Mouse (Mus musculus): ENCODE measurements at regions not wholly inside any gene's neighbourhood (a gene's known extent, or its start where the extent isn't known, plus 50 kb on each side); places are given as distances from the start of the nearest gene placed in this dataset.

- no peak for DNase-seq (ENCODE audit: extremely low spot score, low read depth, low spot score)
Observed at GRCm38 (mm10) chr16:77461459-77461858, 140.4 kb downstream of the Gm11146 start.

- no peak for DNase-seq (ENCODE audit: extremely low spot score, low read depth, low spot score)
Observed at GRCm38 (mm10) chr16:77459651-77460050, 142.2 kb downstream of the Gm11146 start.

DNA sequence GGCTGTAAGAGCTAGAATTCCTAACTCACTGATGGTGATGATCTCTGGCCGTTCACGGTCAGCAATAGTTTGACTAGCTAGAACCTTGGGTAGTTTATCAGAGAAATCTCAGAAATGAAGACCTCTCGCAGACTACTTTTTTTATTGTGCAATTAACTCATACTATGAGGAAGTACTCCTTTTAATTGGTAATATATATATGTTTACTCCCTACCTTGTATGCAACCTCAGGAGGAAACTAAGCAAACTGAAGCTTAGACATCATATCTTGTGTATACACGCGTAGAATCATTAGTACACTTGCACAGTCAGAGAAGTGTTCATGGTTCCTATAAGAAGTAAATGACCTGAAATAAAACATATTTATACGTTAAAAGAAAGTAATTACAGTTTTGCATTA, 157.2 kb downstream of the Gm11146 start:
- DNase-seq (ENCODE audit: extremely low spot score, low read depth, low spot score) = no peak

DNA sequence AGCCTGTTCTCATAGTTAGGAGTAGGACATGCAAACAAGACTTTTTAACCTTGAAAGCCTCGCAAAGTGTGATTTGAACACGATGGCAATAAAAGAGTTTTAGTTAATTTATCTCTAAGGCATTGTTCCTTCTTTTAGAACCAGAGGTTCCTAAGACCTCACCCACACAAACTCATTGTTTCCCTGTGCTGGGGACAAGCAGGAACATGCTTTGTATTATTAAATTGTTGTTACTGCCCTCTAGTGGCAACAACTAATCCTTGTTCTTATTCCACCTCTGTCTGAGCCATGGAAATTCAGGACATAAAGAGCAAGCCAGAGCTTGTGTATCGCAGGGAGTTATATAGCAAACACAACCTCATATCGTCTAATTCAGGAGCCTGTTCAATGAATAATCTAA, 157.9 kb downstream of the Gm11146 start:
- DNase-seq (ENCODE audit: extremely low spot score, low read depth, low spot score) = peak; percentile 77

DNA sequence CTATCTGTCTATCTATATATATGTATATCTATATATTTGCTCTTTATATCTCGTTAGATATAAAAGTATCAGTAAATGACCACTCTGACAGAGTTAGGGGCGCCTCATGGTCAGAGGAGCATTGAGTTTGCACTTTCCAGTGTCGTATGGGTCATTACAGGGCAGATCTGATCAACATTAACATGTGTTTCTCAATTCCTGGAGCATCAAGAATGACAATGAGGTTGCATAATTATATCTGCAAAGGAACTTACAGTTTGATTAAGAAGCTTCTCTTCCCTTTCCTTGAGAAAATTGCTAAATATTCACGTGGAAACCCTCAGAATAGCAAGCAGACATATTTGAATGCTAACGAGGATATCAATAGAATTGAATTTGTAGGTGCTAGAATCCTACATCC, 158.6 kb downstream of the Gm11146 start:
- no peak for DNase-seq (ENCODE audit: extremely low spot score, low read depth, low spot score)

DNA sequence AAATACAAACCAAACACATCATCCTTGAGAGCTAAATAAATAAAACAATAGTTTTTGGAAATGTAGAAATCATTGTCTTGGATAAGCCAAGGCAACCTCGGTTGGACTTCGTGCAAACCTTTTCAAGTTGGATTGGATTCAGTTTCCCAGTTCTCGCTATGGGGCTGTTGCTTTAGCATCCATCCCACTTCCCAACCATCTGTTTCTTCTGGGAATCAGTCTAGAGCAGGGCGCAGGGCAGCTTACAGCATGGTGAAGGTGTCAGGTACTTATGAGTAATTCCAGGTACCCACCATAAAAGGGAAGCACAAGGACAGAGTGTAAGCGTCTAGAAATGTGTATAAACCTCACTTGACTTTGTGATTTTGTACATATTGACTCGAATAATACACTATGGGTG, 159.0 kb downstream of the Gm11146 start:
- no peak for DNase-seq (ENCODE audit: extremely low spot score, low read depth, low spot score)

DNA sequence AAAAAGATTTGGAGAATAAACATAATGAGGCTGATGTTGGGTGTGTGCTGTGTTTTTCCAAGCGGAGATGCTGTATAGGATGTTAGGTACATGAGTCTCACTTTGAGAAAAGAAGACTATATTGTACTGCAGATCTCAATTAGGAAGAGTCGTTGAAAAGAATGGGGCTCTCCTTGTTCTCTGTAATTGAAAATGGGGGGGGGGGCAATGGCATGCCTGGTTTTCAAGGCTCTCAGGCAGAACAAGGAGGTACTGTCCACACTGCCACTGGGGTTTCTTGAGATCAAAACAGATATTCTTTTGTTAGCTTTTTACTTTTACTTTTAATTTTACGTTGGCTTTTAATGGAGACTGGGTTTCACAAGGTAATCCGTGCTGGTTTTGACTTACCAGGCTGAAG, 170.5 kb downstream of the Gm11146 start:
- DNase-seq (ENCODE audit: extremely low spot score, low read depth, low spot score) = no peak

DNA sequence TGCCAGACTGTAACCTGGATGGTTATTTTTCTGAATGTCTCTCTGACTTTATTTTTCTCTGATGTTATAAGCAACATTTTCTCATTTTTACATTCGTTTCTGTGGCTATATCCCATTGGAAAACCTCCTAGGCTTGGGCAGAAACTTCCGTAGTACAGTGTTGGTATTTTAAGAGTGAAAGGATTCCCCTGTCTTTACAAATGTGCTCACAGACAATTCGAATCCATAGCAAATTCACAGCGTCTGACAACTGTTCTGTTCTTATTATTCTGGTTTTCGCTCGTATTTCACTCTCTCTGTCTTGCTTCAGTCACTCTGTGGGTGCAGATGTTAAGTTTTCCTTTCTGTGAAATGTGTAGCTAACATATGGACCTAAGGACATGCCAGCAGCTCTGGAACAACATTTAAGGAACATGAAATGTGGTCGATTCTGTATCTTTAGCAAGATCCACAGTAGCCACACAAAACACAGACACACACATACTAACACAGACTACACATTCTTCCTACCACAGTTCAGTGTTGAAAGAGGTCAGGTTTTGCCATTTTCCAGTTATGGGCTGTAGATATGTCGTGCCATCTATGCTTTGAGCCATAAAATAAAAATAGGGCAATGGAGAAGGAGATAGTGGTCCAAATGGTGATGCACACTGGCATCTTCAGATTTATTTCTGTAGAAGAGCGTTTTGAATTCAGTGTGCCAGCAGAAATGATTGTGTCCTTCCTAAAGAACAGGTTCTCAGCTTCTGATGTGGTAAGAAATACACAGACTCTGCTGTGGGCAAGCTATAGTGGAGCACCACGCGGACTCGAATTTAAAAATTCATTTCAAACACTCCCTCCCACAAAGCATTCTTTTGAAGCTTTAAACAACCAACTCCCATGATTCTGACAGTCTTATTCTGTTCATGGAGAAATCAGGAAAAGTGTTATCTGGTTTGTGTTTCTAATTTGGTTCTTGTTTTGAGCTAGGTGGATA, 179.2 kb downstream of the Gm11146 start:
- no peak for DNase-seq (ENCODE audit: extremely low spot score, low read depth, low spot score)

GRCm38 (mm10) chr16:77421591-77422024, 180.3 kb downstream of the Gm11146 start:
- DNase-seq (ENCODE audit: extremely low spot score, low read depth, low spot score) = no peak

DNA sequence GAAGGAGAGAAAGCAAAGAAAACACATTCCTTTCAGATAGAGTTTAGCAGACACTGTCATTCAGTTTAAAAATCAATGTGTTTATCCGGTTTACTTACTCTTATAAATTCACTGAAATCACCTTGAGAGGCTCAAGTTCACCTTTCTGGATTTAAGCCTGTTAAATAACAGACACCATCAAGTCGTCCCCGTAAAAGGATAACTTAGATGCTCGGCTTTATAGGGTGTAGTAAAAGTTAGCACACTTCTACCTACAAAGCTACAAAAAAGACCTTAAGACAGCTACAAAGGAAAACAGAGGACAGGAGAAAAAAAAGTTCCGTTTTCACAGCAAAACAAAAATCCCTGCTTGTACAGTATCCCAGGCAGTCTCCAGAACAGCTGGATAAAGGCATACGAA, 180.9 kb downstream of the Gm11146 start:
- DNase-seq (ENCODE audit: extremely low spot score, low read depth, low spot score) = no peak

DNA sequence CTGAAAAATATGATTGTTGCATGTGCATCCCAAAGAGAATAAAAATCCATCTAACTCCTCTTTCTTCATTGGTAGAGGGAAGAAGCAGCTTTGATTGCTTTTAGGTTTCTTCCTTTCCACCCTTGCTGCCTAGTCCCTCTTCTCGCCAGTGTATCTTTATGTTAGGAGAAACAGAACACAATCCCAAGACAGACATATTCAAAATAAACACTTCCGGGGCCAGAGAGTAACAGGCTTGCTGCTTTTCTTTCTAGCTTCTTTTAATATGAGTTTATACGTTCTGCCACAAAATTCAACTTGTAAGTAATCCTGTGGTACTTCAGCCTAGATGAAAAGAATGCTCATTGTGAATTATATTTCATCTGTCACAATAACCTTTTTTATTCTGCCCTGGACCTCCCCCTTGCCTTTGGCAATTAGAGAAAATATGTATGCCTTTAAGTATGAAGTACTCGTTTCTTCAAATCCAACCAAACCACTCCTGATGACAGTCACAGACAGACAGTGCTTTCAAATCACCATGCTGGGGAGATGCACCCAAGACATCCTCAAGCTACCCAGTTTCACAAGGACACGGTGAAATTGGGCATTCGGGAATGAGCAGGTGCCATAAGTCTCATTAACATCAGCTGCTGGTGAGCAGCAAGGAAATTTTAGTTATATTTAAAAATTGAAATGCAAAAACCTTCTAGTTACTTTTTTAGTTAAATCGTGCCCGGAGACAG, 181.6 kb downstream of the Gm11146 start:
- DNase-seq (ENCODE audit: extremely low spot score, low read depth, low spot score) = no peak

DNA sequence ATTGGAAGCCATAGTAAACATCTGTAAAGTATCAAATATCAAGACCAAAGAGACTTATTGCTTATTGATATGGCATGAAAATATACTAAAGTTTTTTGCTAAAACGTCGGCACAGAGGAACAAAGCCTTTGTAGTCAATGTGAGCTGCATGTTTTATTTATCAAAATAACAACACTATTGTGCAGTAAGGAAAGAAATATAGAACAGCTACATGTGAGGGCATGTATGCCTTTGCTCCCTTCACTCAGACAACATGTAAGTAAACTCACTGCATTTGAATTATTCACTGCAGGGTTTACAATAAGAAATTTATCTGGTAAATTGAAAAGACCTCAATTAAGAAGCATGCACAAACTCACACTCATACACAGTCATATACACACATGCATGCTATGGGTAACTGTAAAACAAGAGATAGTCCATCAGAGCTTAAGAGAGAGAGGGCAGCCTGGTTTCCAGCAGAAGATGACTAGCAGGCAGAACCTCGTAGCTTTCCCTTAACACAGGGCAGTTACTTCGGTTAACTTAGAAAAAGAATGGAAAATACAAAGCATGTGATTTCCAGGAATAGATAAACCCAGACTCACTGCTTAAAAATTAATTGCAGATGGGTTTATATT, 182.7 kb downstream of the Gm11146 start:
- DNase-seq (ENCODE audit: extremely low spot score, low read depth, low spot score) = no peak

DNA sequence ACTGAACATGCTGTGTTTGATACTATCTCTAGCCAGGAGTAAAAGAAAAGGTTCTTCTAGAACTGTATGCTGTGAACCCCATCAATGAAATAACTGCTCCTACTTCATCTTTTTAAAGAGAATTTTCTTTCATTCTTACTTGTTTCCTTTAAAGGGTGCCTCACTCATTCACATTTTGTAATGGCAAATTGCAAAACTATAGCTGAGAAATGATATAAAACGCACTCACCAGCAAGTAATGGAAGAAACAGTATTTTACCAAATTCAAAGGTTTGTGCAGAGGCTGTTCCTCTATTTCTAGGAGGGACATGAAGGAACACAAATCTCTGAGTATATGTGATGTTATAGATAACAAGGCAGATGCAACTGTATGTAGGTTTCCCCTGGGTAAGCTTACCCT, 183.4 kb downstream of the Gm11146 start:
- DNase-seq (ENCODE audit: extremely low spot score, low read depth, low spot score) = no peak

- no peak for DNase-seq (ENCODE audit: extremely low spot score, low read depth, low spot score)
Observed at GRCm38 (mm10) chr16:77417791-77418190, 184.1 kb downstream of the Gm11146 start.

GRCm38 (mm10) chr16:77414562-77414961, 187.3 kb downstream of the Gm11146 start:
- no peak for DNase-seq (ENCODE audit: extremely low spot score, low read depth, low spot score)

GRCm38 (mm10) chr16:77409168-77409567, 192.7 kb downstream of the Gm11146 start:
- DNase-seq (ENCODE audit: extremely low spot score, low read depth, low spot score) = no peak

DNA sequence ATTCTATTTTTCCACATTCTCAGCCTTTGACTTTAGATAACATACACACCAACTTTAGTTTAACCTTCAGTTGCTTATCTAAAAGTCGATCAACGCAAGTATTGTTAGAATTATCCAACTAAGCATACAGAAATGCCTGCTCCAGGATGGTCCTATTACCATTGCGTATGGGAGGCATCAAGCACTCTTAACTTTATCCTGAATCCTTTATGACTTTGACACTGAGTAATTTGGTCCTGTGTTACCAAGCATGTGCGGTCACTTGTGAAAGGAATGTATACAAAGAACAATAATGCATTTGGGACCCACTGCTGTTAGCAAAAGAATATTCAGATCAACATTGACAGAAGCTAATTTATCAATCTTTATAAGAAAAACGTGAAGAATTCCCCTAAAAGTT, 194.9 kb downstream of the Gm11146 start:
- DNase-seq (ENCODE audit: extremely low spot score, low read depth, low spot score) = no peak

DNA sequence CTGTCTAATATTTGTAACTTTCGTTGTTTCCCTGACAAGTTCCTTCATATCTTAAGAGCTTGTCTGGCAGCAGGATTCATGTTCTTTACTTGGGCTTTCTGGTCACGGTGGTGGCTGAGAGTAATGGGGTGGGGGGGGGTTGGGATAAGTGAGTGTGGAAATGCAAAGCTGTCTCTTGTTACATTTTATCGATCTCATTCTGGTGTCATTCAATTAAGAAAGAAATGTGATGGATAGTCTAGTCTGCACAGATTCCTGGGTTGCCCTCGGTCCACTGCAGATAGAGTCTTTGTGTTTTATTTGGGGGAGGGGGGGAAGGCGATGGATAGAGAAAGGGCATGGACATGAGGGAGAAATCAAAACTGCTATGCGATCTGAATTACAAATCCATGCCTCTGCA, 196.0 kb downstream of the Gm11146 start:
- DNase-seq (ENCODE audit: extremely low spot score, low read depth, low spot score) = no peak

DNA sequence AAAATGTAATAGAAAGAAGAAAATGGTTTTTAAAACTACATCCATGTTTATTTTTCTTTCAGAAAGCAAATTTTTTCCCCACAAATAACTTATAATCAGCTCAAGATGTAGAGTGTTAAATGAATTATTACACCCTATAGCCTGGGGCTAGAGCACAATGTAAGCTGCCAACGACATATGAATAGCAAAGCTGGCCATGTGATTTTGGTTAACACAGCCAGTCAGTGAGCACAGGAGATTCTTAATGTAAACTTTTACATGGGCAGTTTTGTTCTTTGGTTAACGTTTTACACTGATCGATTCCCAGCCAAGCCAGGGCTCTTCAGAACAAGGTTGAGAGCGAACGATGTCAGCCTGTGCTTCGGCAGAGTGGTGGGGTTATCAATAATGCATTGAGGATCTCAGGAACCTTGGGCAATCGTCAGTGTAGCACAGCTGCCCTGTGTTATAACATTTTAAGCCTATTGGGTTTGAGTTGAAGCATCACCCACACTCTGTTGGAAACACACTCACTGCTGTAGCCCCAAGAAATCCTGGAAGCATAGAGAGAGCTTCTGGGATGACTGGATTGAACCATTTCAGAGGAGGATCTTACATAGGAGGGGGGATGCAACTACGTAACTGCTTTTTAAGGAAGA, 196.6 kb downstream of the Gm11146 start:
- DNase-seq (ENCODE audit: extremely low spot score, low read depth, low spot score) = no peak

DNA sequence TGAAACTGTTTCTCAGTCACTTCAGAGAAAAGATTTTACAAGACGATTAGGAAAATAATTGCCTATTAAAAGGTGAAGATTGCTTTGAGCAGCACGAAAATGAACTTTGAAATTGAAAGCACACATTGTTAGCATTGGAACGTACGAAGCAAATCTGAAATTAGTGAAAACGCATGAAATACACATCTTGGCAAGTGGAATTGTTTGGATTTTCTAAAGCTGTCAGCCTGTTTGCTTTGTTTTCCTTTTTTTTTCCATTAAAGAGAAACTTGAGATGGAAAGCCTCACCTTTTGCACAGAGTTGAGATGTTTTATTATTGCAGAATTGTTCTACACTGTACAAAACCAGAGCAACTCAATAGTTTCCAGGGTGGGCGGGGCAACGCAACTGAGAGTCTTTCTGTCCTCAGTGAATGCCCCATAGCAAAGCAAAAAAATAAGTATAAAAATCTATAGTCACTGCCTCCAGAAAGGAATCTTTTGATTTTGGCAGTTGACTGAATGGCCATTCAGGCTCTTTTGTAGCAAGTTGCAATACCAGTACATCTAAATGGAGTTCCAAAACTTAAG, 199.1 kb downstream of the Gm11146 start:
- no peak for DNase-seq (ENCODE audit: extremely low spot score, low read depth, low spot score)

All from hindlimb bud, embryonic 11.5 days (tissue).